Comparison of ENCODE assay signal across 10 mouse cellular contexts in genomic region chr1:37686953-37687441, GRCm38 (mm10). TPM values are rescaled to one million over a fixed set of nuclear protein-coding genes. Genes with fewer than 3 reads are reported as not detected.
DNase-seq lines count a peak whose midpoint lies in the region; ATAC-seq and TF ChIP-seq lines count a peak whose summit lies in the region.
"Had no signal": no experiment of that assay in that cellular context is flagged by ENCODE, and none has a peak within 500 bp of the region (broad histone marks: within the 10 kb centered on the region; RNA-seq: fewer than 3 reads in every experiment).

No protein-coding gene starts in this region.

- H3K27ac ChIP-seq in heart, embryonic 12.5 days (ENCODE audit: poor library complexity, severe bottlenecking): peak overlapping the region; percentile 49
- H3K27ac ChIP-seq in cerebellum, adult 2 months (ENCODE audit: insufficient read depth, low read length): no peak overlapping the region
- H3K27ac ChIP-seq in layer of hippocampus, adult 2 months: peak overlapping the region; percentile 94

- peaks cover 22% of the 10 kb centered on the region for H3K4me1 ChIP-seq in heart, embryonic 12.5 days (replicated peaks)
- peaks cover 3% of the 10 kb centered on the region for H3K4me1 ChIP-seq in cerebellum, adult 2 months (ENCODE audit: control insufficient read depth, insufficient read depth, low read length)

- no peak for TF ChIP-seq CTCF in cerebellum, adult 2 months (IDR thresholded peaks at IDR 0.05; ENCODE audit: borderline replicate concordance, insufficient read depth, low read depth, low read length)
- no peak for TF ChIP-seq CTCF in layer of hippocampus, adult 2 months (conservative IDR thresholded peaks at IDR 0.05)

- no peaks in the 10 kb centered on the region for H3K27me3 ChIP-seq in heart, embryonic 12.5 days (replicated peaks)
- no peaks in the 10 kb centered on the region for H3K27me3 ChIP-seq in cerebellum, adult 2 months (ENCODE audit: control insufficient read depth, insufficient read depth, low read length)

- ATAC-seq in heart, embryonic 12.5 days (ENCODE audit: insufficient number of reproducible peaks, low FRiP score): no peak

- H3K36me3 ChIP-seq in heart, embryonic 12.5 days: no peaks in the 10 kb centered on the region

- peaks cover 4% of the 10 kb centered on the region; the same call in 1 of the 2 replicates for H3K9me3 ChIP-seq in heart, embryonic 12.5 days (replicated peaks)

- H3K4me2 ChIP-seq in heart, embryonic 12.5 days: peak overlapping the region; percentile 41

- no peak overlapping the region for H3K9ac ChIP-seq in heart, embryonic 12.5 days

- 64% methylated on average over 15 of the region's 15 CpGs for WGBS in heart, embryonic 12.5 days
- 4% methylated on average over 15 of the region's 15 CpGs for WGBS in cerebellum, adult 2 months

- no peak overlapping the region for H3K4me3 ChIP-seq in heart, embryonic 12.5 days
- H3K4me3 ChIP-seq in cerebellum, adult 2 months (replicated peaks; ENCODE audit: insufficient read depth, low read depth, low read length): peak overlapping the region; percentile 70
- H3K4me3 ChIP-seq in layer of hippocampus, adult 2 months: peak overlapping the region; percentile 2; the same call in 1 of the 2 replicates

- no peak for TF ChIP-seq POLR2A in cerebellum, adult 2 months (IDR thresholded peaks at IDR 0.05; ENCODE audit: borderline replicate concordance, insufficient read depth, low read length)

- no peak for DNase-seq in heart, adult 9 months (ENCODE audit: low spot score in 2 of 2)
- peak; percentile 42 to 48 for DNase-seq in cerebellum, adult 2 months
- peak; percentile 83 to 85 for DNase-seq in layer of hippocampus, adult 2 months (ENCODE audit: low spot score in 2 of 2)
- peak; percentile 38 for DNase-seq in lung, postnatal 10 days
- DNase-seq in urinary bladder, postnatal 25 days (ENCODE audit: low spot score): no peak
- DNase-seq in embryo, embryonic 10 days (ENCODE audit: low spot score): no peak
- DNase-seq in MN1 (ENCODE audit: low spot score): no peak
- DNase-seq: kidney, adult 2 months had no signal

RNA-seq across cellular contexts. Expression of gene 2010300C02Rik, which starts 32.9 kb away (rescaled TPM):
- 6.4 and 6.5 TPM in 2 replicates for polyA plus RNA-seq in heart, embryonic 12.5 days (2016; fragmentation: Nextera tagmentation; extraction: Ambion mirVana)
- polyA plus RNA-seq in cerebellum, adult 2 months (2012; rRNA removed): 21.7 and 24.0 TPM in 2 replicates
- 100 to 1,000 TPM; 399 to 415 TPM for total RNA-seq in layer of hippocampus, adult 2 months (2021)
- polyA plus RNA-seq: C2C12 had no signal

Comparison
In these comparisons a context has a peak if more than half of its experiments do, and no peak if none do; other contexts are left out.
1. DNase-seq: peak in cerebellum, adult 2 months (2 of 2), layer of hippocampus, adult 2 months (2 of 2) and lung, postnatal 10 days (single experiment); none in heart, adult 9 months (0 of 2), urinary bladder, postnatal 25 days (single experiment), embryo, embryonic 10 days (single experiment) and MN1 (single experiment).